Mouse (Mus musculus) lung, embryonic 14.5 days (tissue): ENCODE data around the gene Pcp4l1. TPM values are rescaled to one million over a fixed set of nuclear protein-coding genes. Genes with fewer than 3 reads are reported as not detected.

Experiments used
- ATAC-seq: fragments of 200-750 bp; cut with Nextera tagmentation; 2 replicates; pipeline ENCODE4 v1.8.0; 2017; ENCODE audit warnings: mild to moderate bottlenecking, moderate TSS enrichment, moderate library complexity; ENCODE audit not compliant: insufficient read depth
- DNase-seq: peaks from one replicate; pipeline ENCODE4 v3.0.0-alpha.2; 2015
- H3K27ac ChIP-seq: fragments of 300-500 bp; sonication (generic); 2 replicates; pipeline ENCODE4 v1.5.1; 2014; ENCODE audit warnings: low read depth, mild to moderate bottlenecking, moderate library complexity
- H3K27me3 ChIP-seq: fragments of 300-500 bp; sonication (generic); 2 replicates; pipeline ENCODE4 v1.6.1; 2014; ENCODE audit warnings: low read length, control low read depth; ENCODE audit not compliant: insufficient read depth
- H3K36me3 ChIP-seq: fragments of 300-500 bp; sonication (generic); 2 replicates; pipeline ENCODE4 v1.6.1; 2014; ENCODE audit warnings: control low read depth; ENCODE audit not compliant: insufficient read depth
- H3K4me1 ChIP-seq: fragments of 300-500 bp; sonication (generic); 2 replicates; pipeline ENCODE4 v1.6.1; 2014; ENCODE audit warnings: antibody characterized with exemption, control low read depth; ENCODE audit not compliant: insufficient read depth
- H3K4me2 ChIP-seq: fragments of 300-500 bp; sonication (generic); 2 replicates; pipeline ENCODE4 v1.6.1; 2014; ENCODE audit warnings: mild to moderate bottlenecking
- H3K4me3 ChIP-seq: fragments of 300-500 bp; sonication (generic); 2 replicates; pipeline ENCODE4 v1.5.1; 2014; ENCODE audit warnings: low read depth, low read length
- H3K9ac ChIP-seq: fragments of 300-500 bp; sonication (generic); 2 replicates; pipeline ENCODE4 v1.6.1; 2014
- H3K9me3 ChIP-seq: fragments of 300-500 bp; sonication (generic); 2 replicates; pipeline ENCODE4 v1.6.1; 2016; ENCODE audit warnings: low read depth, low read length, control low read depth
- CTCF ChIP-seq: IDR thresholded peaks from 2 replicates; pipeline ENCODE4 v1.5.1; 2016; ENCODE audit warnings: antibody characterized with exemption, low read depth
- WGBS: fragments of 180-500 bp; shearing (Covaris S2); extraction: QIAGEN DNeasy Blood & Tissue Kit; methylation state at CpG from one replicate; pipeline ENCODE4 v1.1.7; 2014; 5-methylcytosine and 5-hydroxymethylcytosine counted together
- polyA plus RNA-seq: library from polyadenylated mRNA; unstranded; fragments of >200 nt; fragmentation: Nextera tagmentation; extraction: Ambion mirVana; gene quantifications from 2 replicates; pipeline ENCODE4 v1.2.1, GENCODE M21; 2014

Gene Pcp4l1
- polyA plus RNA-seq, 1 experiment from 2014 or later: 5.7 TPM

- WGBS: 66% methylated on average over 6 of the region's 6 CpGs
- TF ChIP-seq CTCF: no peak
- Histone ChIP-seq H3K4me3 (no peak overlapping the region), H3K36me3 (no peaks in the 10 kb centered on the region), H3K4me2 (no peak overlapping the region), H3K4me1 (no peaks in the 10 kb centered on the region), H3K9ac (no peak overlapping the region), H3K27me3 (no peaks in the 10 kb centered on the region), H3K9me3 (no peaks in the 10 kb centered on the region), H3K27ac (no peak overlapping the region)
- no peak for DNase-seq
- ATAC-seq: no peak
These were observed 9.8 kb upstream of the Pcp4l1 start for GRCm38 (mm10) chr1:171205704-171206493.

- no peaks in the 10 kb centered on the region for H3K36me3 ChIP-seq
- no peak for TF ChIP-seq CTCF
- ATAC-seq (no peak), DNase-seq (no peak)
- WGBS: 59% methylated on average over 7 of the region's 7 CpGs
- no peak overlapping the region for H3K9ac ChIP-seq
- H3K4me1 ChIP-seq: no peaks in the 10 kb centered on the region
- no peaks in the 10 kb centered on the region for H3K27me3 ChIP-seq
- H3K4me3 ChIP-seq: no peak overlapping the region
- H3K27ac ChIP-seq: no peak overlapping the region
- no peaks in the 10 kb centered on the region for H3K9me3 ChIP-seq
- H3K4me2 ChIP-seq: no peak overlapping the region
These were observed 8.2 kb upstream of the Pcp4l1 start for GRCm38 (mm10) chr1:171204249-171204644.

GRCm38 (mm10) chr1:171203471-171204248, 7.6 kb upstream of the Pcp4l1 start:
- Histone ChIP-seq H3K36me3 (no peaks in the 10 kb centered on the region), H3K27ac (no peak overlapping the region), H3K4me2 (no peak overlapping the region), H3K4me3 (no peak overlapping the region), H3K4me1 (no peaks in the 10 kb centered on the region), H3K9me3 (no peaks in the 10 kb centered on the region), H3K9ac (no peak overlapping the region), H3K27me3 (no peaks in the 10 kb centered on the region)
- no peak for TF ChIP-seq CTCF
- DNase-seq (no peak), ATAC-seq (no peak)
- 48% methylated on average over 11 of the region's 11 CpGs for WGBS

GRCm38 (mm10) chr1:171200769-171201168, 4.7 kb upstream of the Pcp4l1 start:
- Histone ChIP-seq H3K27me3 (peaks cover 15% of the 10 kb centered on the region), H3K9me3 (no peaks in the 10 kb centered on the region), H3K4me3 (no peak overlapping the region), H3K27ac (no peak overlapping the region), H3K4me2 (no peak overlapping the region), H3K4me1 (no peaks in the 10 kb centered on the region; the same call in 1 of the 2 replicates), H3K9ac (no peak overlapping the region), H3K36me3 (no peaks in the 10 kb centered on the region)
- no peak for DNase-seq
- TF ChIP-seq CTCF: no peak
- ATAC-seq: no peak
- WGBS: 96% methylated on average over 1 of the region's 1 CpGs

- Histone ChIP-seq H3K9me3 (no peaks in the 10 kb centered on the region), H3K36me3 (no peaks in the 10 kb centered on the region), H3K4me2 (no peak overlapping the region), H3K4me1 (no peaks in the 10 kb centered on the region; the same call in 1 of the 2 replicates), H3K27ac (no peak overlapping the region), H3K9ac (no peak overlapping the region), H3K4me3 (no peak overlapping the region), H3K27me3 (peaks cover 28% of the 10 kb centered on the region)
- ATAC-seq (no peak), DNase-seq (no peak)
- WGBS: 29% methylated on average over 1 of the region's 1 CpGs
- no peak for TF ChIP-seq CTCF
These were observed 3.5 kb upstream of the Pcp4l1 start for GRCm38 (mm10) chr1:171199532-171199931.

GRCm38 (mm10) chr1:171195046-171195822, 834 bp downstream of the Pcp4l1 start:
- ATAC-seq (0 out of 2 replicates have a peak, but pooled peaks have one; percentile 12), DNase-seq (peak; percentile 17)
- 8% methylated on average over 20 of the region's 20 CpGs for WGBS
- Histone ChIP-seq H3K4me3 (peak overlapping the region; percentile 51), H3K4me2 (peak overlapping the region; percentile 88), H3K27ac (no peak overlapping the region), H3K4me1 (no peaks in the 10 kb centered on the region; the same call in 1 of the 2 replicates), H3K9ac (peak overlapping the region; percentile 46; the same call in 1 of the 2 replicates), H3K9me3 (no peaks in the 10 kb centered on the region), H3K27me3 (peaks cover 51% of the 10 kb centered on the region), H3K36me3 (no peaks in the 10 kb centered on the region)
- no peak for TF ChIP-seq CTCF
